Mouse (Mus musculus) layer of hippocampus, postnatal 25 days (tissue): ENCODE measurements at regions not wholly inside any gene's neighbourhood (a gene's known extent, or its start where the extent isn't known, plus 50 kb on each side); places are given as distances from the start of the nearest gene placed in this dataset.
"Not testable (repeated sequence)": the region's sequence is repeated elsewhere in the genome, so short reads cannot be mapped to it uniquely, and the experiment has no call there.

Experiments used
- DNase-seq, 2 experiments: peaks; one replicate each; pipeline ENCODE4 v3.0.0; 2022; ENCODE audit warnings: mixed read lengths in 2 of 2, low spot score in 1 of 2; ENCODE audit errors: extremely low spot score in 1 of 2

GRCm38 (mm10) chr17:74138517-74138916 lies 90.8 kb upstream of the Srd5a2 start:
- DNase-seq: not testable (repeated sequence)

DNA sequence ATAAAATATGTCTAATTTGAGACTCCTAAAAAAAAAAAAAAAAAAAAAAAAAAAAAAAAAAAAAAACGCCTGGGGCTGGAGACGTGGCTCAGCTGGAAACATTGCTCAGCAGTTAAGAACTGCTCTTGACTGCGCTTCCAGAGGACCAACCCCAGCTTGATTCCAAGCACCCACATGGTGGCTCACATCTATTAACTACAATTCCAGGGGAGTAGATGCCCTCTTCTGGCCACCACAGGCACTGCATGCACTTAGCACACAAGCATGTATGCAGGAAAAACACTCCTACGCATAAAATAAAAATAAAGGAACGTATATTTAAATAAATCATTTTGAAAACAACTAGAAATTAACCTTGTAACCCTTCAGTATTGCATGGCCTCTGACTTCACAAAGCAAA lies 87.3 kb upstream of the Srd5a2 start:
- peak in 1 of 2 experiments; percentile 3 for DNase-seq

GRCm38 (mm10) chr17:74131534-74131933 lies 83.8 kb upstream of the Srd5a2 start:
- no peak for DNase-seq

DNA sequence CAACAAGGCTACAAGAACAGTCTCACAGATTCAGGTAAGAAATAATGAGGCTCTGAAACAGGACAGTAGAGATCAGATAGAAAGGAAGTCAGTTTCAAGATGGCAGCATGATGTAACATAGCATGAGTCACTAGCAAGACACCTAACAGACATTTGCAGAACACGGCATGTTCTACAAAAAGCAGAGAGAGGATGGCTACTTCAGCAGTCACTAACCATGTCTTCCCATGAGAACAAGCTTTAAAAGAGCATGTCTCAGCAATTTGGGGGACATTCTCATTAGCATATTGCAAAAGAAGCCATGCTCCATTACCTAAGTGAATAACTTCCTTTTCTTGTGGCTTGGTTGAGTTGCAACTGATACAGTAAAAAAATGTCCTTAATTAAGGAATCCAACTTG lies 75.2 kb upstream of the Srd5a2 start:
- DNase-seq: no peak

DNA sequence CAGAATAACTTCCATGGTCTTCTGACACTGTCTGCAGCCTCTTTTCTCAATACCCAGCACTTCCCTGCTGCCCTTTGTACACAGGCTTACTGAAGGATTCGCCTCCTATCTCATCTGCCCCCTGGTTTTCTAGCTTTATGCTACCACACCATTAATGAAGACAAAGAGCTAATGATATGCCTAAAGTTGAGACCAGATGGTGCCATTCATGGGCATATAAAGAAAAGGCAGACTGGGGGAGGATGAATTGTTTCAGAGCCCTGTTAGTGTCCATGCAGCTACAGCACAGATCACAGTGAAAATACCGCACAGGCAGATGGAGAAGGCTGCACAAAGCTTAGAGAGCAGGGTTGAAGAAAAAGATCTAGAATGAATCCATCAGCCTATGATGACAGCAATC lies 73.3 kb upstream of the Srd5a2 start:
- DNase-seq: no peak
